Mouse (Mus musculus) CH12.LX (cell line): ENCODE data around the gene Zfp579. TPM values are rescaled to one million over a fixed set of nuclear protein-coding genes. Genes with fewer than 3 reads are reported as not detected.

Experiments used
- DNase-seq: peaks from one replicate; pipeline ENCODE4 v3.0.0-alpha.2; 2013; ENCODE audit errors: extremely low read depth
- H3K27ac ChIP-seq: 2 replicates; pipeline ENCODE4 v1.5.1; 2012; ENCODE audit warnings: low read depth, mild to moderate bottlenecking, control low read depth, moderate library complexity; ENCODE audit not compliant: insufficient read depth
- H3K27me3 ChIP-seq: replicated peaks from 2 replicates; pipeline ENCODE3; 2012; ENCODE audit warnings: inconsistent platforms
- H3K36me3 ChIP-seq, 2 experiments: replicated peaks in 1 of 2; 2 replicates each; pipeline versions ENCODE3 to v1.6.1; 2012; ENCODE audit warnings: inconsistent platforms in 1 of 2, low read length in 1 of 2, mild to moderate bottlenecking in 1 of 2, mixed read lengths in 1 of 2, moderate library complexity in 1 of 2; ENCODE audit not compliant: control insufficient read depth in 1 of 2, insufficient read depth in 1 of 2
- H3K4me1 ChIP-seq, 2 experiments: 2 replicates each; pipeline ENCODE4 v1.6.1; 2012; ENCODE audit warnings: inconsistent platforms in 1 of 2, moderate library complexity in 1 of 2; ENCODE audit not compliant: insufficient read depth in 2 of 2, control insufficient read depth in 1 of 2
- H3K4me2 ChIP-seq: 2 replicates; pipeline ENCODE4 v1.6.1; 2012; ENCODE audit warnings: low read depth, mild to moderate bottlenecking, control low read depth; ENCODE audit not compliant: poor library complexity, insufficient read depth, severe bottlenecking
- H3K4me3 ChIP-seq, 3 experiments: fragments of 150-350 bp in 1 of 3; sonication (generic) in 1 of 3; replicated peaks in 1 of 3; 2 replicates each; pipeline versions ENCODE3 to v1.5.1; 2011 to 2012; ENCODE audit warnings: low read depth in 2 of 3, low read length in 2 of 3, mild to moderate bottlenecking in 2 of 3, moderate library complexity in 2 of 3, control low read depth in 1 of 3, improper control_type of control experiment in 1 of 3, inconsistent platforms in 1 of 3, mixed read lengths in 1 of 3; ENCODE audit not compliant: poor library complexity in 1 of 3
- H3K79me2 ChIP-seq: replicated peaks from 2 replicates; pipeline ENCODE4 v1.6.1; 2012; ENCODE audit warnings: mild to moderate bottlenecking, moderate library complexity; ENCODE audit not compliant: control insufficient read depth, poor library complexity, insufficient read depth, severe bottlenecking; ENCODE audit errors: extremely low read depth
- H3K9ac ChIP-seq: 2 replicates; pipeline ENCODE4 v1.6.1; 2012; ENCODE audit warnings: low read depth, mild to moderate bottlenecking, control low read depth, moderate library complexity; ENCODE audit not compliant: insufficient read depth
- H3K9me3 ChIP-seq: replicated peaks from 2 replicates; pipeline ENCODE3; 2012; ENCODE audit warnings: low read length, inconsistent platforms, mixed read lengths
- BHLHE40 ChIP-seq: IDR thresholded peaks from 2 replicates; pipeline ENCODE4 v1.6.1; 2011; ENCODE audit warnings: mild to moderate bottlenecking, low read depth, low read length, improper control_type of control experiment
- CHD1 ChIP-seq: IDR thresholded peaks from 2 replicates; pipeline ENCODE4 v1.6.1; 2012; ENCODE audit warnings: low read depth, low read length, improper control_type of control experiment, inconsistent platforms
- CHD2 ChIP-seq: IDR thresholded peaks from 2 replicates; pipeline ENCODE4 v1.6.1; 2011; ENCODE audit warnings: low read length, improper control_type of control experiment
- E2F4 ChIP-seq: IDR thresholded peaks from 2 replicates; pipeline ENCODE4 v1.6.1; 2011; ENCODE audit warnings: low read depth, low read length, improper control_type of control experiment; ENCODE audit not compliant: insufficient replicate concordance
- GABPA ChIP-seq: IDR thresholded peaks from 2 replicates; pipeline ENCODE4 v1.6.1; 2012; ENCODE audit warnings: low read depth, low read length, improper control_type of control experiment, inconsistent platforms; ENCODE audit not compliant: insufficient replicate concordance
- HCFC1 ChIP-seq: IDR thresholded peaks from 2 replicates; pipeline ENCODE4 v1.6.1; 2012; ENCODE audit warnings: low read depth, mild to moderate bottlenecking, inconsistent platforms, low read length, improper control_type of control experiment
- IRF4 ChIP-seq: IDR thresholded peaks from 2 replicates; pipeline ENCODE4 v1.6.1; 2014; ENCODE audit warnings: low read depth, mild to moderate bottlenecking, inconsistent platforms, low read length, improper control_type of control experiment
- JUN ChIP-seq: IDR thresholded peaks from 2 replicates; pipeline ENCODE4 v1.6.1; 2011; ENCODE audit warnings: low read depth, mild to moderate bottlenecking, low read length, improper control_type of control experiment, moderate library complexity; ENCODE audit not compliant: insufficient read depth
- KAT2A ChIP-seq: IDR thresholded peaks from 2 replicates; pipeline ENCODE4 v1.6.1; 2012; ENCODE audit warnings: low read length, improper control_type of control experiment, inconsistent platforms; ENCODE audit not compliant: insufficient replicate concordance
- MAX ChIP-seq: IDR thresholded peaks from 2 replicates; pipeline ENCODE4 v1.6.1; 2011; ENCODE audit warnings: low read length, improper control_type of control experiment
- MXI1 ChIP-seq: IDR thresholded peaks from 2 replicates; pipeline ENCODE4 v1.6.1; 2011; ENCODE audit warnings: mild to moderate bottlenecking, low read depth, low read length, improper control_type of control experiment
- NELFE ChIP-seq: IDR thresholded peaks from 2 replicates; pipeline ENCODE4 v1.6.1; 2011; ENCODE audit warnings: low read depth, low read length, improper control_type of control experiment
- POLR2A ChIP-seq: IDR thresholded peaks from 2 replicates; pipeline ENCODE4 v1.6.1; 2011; ENCODE audit warnings: low read depth, mild to moderate bottlenecking, improper control_type of control experiment, low read length
- POLR2AphosphoS2 ChIP-seq: IDR thresholded peaks from 2 replicates; pipeline ENCODE4 v1.6.1; 2011; ENCODE audit warnings: low read depth, low read length, improper control_type of control experiment
- RAD21 ChIP-seq: IDR thresholded peaks from 2 replicates; pipeline ENCODE4 v1.6.1; 2011; ENCODE audit warnings: low read depth, mild to moderate bottlenecking, low read length, improper control_type of control experiment, moderate library complexity
- SIN3A ChIP-seq: IDR thresholded peaks from 2 replicates; pipeline ENCODE4 v1.6.1; 2012; ENCODE audit warnings: low read length, improper control_type of control experiment, inconsistent platforms
- TBP ChIP-seq: conservative IDR thresholded peaks from 2 replicates; pipeline ENCODE4 v1.6.1; 2011; ENCODE audit warnings: low read depth, low read length, improper control_type of control experiment
- TCF12 ChIP-seq: IDR thresholded peaks from 2 replicates; pipeline ENCODE4 v1.6.1; 2014; ENCODE audit warnings: low read depth, mild to moderate bottlenecking, inconsistent platforms, low read length, improper control_type of control experiment
- UBTF ChIP-seq: IDR thresholded peaks from 2 replicates; pipeline ENCODE4 v1.6.1; 2012; ENCODE audit warnings: low read depth, mild to moderate bottlenecking, inconsistent platforms, low read length, improper control_type of control experiment, moderate library complexity
- ZC3H11A ChIP-seq: IDR thresholded peaks from 2 replicates; pipeline ENCODE4 v1.6.1; 2012; ENCODE audit warnings: low read depth, mild to moderate bottlenecking, inconsistent platforms, low read length, improper control_type of control experiment
- ZMIZ1 ChIP-seq: IDR thresholded peaks from 2 replicates; pipeline ENCODE4 v1.6.1; 2012; ENCODE audit warnings: low read depth, mild to moderate bottlenecking, inconsistent platforms, low read length, improper control_type of control experiment
- dilution Hi-C: fragments of 300-500 bp; cut with MboI; formaldehyde crosslinking; loops from 2 replicates; pipeline ENCODE4 v1.14.3; 2020; ENCODE audit warnings: low sequenced_read_pairs; ENCODE audit not compliant: extremely low pct_unique_long_range_greater_than_20kb, extremely low pct_ligation_motif_present
- in situ Hi-C: fragments of 300-500 bp; cut with MboI; formaldehyde crosslinking; loops from 3 replicates; pipeline ENCODE4 v1.14.3; 2019; ENCODE audit warnings: low sequenced_read_pairs, low pct_ligation_motif_present, low pct_unique_long_range_greater_than_20kb, mixed read lengths
- polyA plus RNA-seq: library from polyadenylated mRNA; unstranded; fragments of >175 nt; gene quantifications from 2 replicates; pipeline ENCODE4 v1.2.1, GENCODE M21; 2012; ENCODE audit warnings: low read depth; ENCODE audit not compliant: insufficient read length
- total RNA-seq, 2 experiments: library from RNA; depleted of rRNA; stranded (reverse); fragments of 300-350 nt in 1 of 2; fragments of >200 nt in 1 of 2; gene quantifications; 2 replicates each; pipeline ENCODE4 v1.2.3; 2012 to 2014

The Zfp579 gene
- total and polyA plus RNA-seq, 3 experiments = 1.0 to 11.3 (median 2.8) TPM

DNA sequence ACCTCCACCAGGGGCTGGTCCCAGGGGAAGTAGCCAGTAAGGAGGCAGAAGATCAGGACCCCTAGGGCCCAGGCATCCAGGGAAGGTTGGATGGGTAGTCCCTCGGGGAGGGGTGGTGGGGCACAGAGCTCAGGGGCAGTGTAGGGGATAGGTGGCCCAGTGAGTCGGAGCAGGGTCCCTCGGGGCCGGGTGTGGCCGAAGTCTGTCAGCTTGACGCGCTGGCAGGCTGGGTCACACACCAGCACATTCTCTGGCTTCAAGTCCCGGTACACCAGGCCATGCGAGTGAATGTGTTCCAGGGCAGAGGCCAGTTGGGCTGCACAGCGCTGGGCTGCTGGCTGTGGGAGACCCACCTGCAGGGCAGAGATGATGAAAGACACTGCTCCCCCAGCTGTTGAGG is 38.6 kb downstream of the Zfp579 start:
- peaks cover 2% of the 10 kb centered on the region for H3K9me3 ChIP-seq
- dilution Hi-C loops (no loop called here), in situ Hi-C loops (no loop called here)
- no peaks in the 10 kb centered on the region for H3K79me2 ChIP-seq
- no peak overlapping the region for H3K4me3 ChIP-seq
- H3K4me2 ChIP-seq = no peak overlapping the region
- H3K4me1 ChIP-seq = no peaks in the 10 kb centered on the region
- no peak overlapping the region for H3K27ac ChIP-seq
- no peak overlapping the region for H3K9ac ChIP-seq
- no peak for DNase-seq
- no peaks in the 10 kb centered on the region for H3K36me3 ChIP-seq
- peaks cover 1% of the 10 kb centered on the region for H3K27me3 ChIP-seq
- TF ChIP-seq UBTF = no peak
- no peak for TF ChIP-seq GABPA
- TF ChIP-seq JUN = no peak
- TF ChIP-seq HCFC1 = no peak
- no peak for TF ChIP-seq TBP
- no peak for TF ChIP-seq MAX
- no peak for TF ChIP-seq CHD2
- TF ChIP-seq POLR2AphosphoS2 = no peak
- TF ChIP-seq MXI1 = no peak
- no peak for TF ChIP-seq CHD1
- no peak for TF ChIP-seq IRF4
- TF ChIP-seq RAD21 = no peak
- TF ChIP-seq ZMIZ1 = no peak
- no peak for TF ChIP-seq KAT2A
- no peak for TF ChIP-seq ZC3H11A
- no peak for TF ChIP-seq NELFE
- TF ChIP-seq TCF12 = no peak
- no peak for TF ChIP-seq SIN3A
- no peak for TF ChIP-seq BHLHE40
- no peak for TF ChIP-seq E2F4
- TF ChIP-seq, all 38 proteins: peak for 0

DNA sequence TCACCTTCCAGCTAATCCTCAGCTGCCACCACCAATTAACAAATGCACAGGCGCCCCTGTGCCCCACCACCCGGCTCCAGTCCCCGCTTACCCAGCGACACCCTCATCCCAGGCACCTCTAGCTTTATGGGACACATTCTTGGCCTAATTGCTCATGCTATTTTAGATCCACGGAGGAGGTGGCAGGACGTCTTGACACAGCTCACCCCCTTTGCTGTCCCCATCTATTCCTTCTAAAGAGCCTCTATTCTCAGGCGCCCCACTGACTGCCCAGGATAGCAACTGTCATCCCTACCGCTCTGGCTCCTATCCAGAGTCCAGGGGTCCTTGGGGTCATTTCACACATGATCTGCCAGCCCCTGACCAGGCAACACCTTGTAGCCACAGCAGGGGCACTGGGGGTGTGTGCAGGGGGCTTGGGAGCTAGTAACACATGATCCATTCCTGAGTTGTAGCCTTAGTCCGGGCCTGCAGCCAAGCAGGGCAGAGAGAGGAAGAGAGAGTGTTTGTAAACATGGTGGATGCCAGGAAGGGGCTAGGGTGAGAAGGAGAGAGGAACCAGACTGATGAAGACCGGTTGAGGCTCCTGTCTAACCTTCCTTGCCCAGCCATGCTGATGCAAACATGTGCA is 42.0 kb downstream of the Zfp579 start:
- Histone ChIP-seq H3K4me1 (no peaks in the 10 kb centered on the region), H3K36me3 (no peaks in the 10 kb centered on the region), H3K4me2 (no peak overlapping the region), H3K79me2 (no peaks in the 10 kb centered on the region), H3K9ac (no peak overlapping the region), H3K27me3 (no peaks in the 10 kb centered on the region), H3K4me3 (no peak overlapping the region), H3K9me3 (peaks cover 2% of the 10 kb centered on the region)
- dilution Hi-C loops = no loop called here
- TF ChIP-seq POLR2A = no peak
- TF ChIP-seq HCFC1 = no peak
- no peak for TF ChIP-seq TCF12
- no peak for TF ChIP-seq IRF4
- TF ChIP-seq ZMIZ1 = no peak
- TF ChIP-seq, all 38 proteins: peak for 0
- H3K27ac ChIP-seq = no peak overlapping the region
- in situ Hi-C loops = no loop called here
- DNase-seq = no peak
